Comparison of ENCODE assay signal across 9 mouse cellular contexts in the genomic region with DNA sequence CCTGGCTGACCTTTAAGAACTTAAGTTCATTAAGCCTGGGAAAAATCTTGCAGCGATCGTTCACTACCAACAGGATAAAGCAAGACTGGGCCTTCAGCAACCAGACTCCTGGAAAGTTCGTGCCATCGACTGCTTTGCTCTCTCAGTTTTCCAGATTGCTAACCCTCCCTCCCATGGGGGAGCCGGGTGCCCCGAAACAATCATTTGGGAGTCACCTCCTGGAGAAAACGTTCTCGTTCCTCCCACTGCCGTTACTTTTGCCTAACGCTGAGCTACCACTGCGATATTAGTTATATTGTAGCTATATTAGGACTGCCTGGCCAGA. TPM values are rescaled to one million over a fixed set of nuclear protein-coding genes. Genes with fewer than 3 reads are reported as not detected.
A peak's percentile ranks its signal among the peaks of the same experiment; 100 is the strongest.
DNase-seq lines count a peak whose midpoint lies in the region; ATAC-seq and TF ChIP-seq lines count a peak whose summit lies in the region.
"Had no signal": no experiment of that assay in that cellular context is flagged by ENCODE, and none has a peak within 500 bp of the region (broad histone marks: within the 10 kb centered on the region; RNA-seq: fewer than 3 reads in every experiment).

No protein-coding gene starts in this region.

- no peaks in the 10 kb centered on the region for H3K27me3 ChIP-seq in cerebellum, adult 2 months (ENCODE audit: control insufficient read depth, insufficient read depth, low read length)
- H3K27me3 ChIP-seq in lung, postnatal 0 days (replicated peaks; ENCODE audit: insufficient read depth, low read length), result no peaks in the 10 kb centered on the region
- H3K27me3 ChIP-seq in intestine, embryonic 15.5 days (replicated peaks), result no peaks in the 10 kb centered on the region
- H3K27me3 ChIP-seq in midbrain, postnatal 0 days (ENCODE audit: insufficient read depth, low read length), result no peaks in the 10 kb centered on the region; the same call in 1 of the 2 replicates

- H3K27ac ChIP-seq in cerebellum, adult 2 months (ENCODE audit: insufficient read depth, low read length), result peak overlapping the region; percentile 62
- H3K27ac ChIP-seq in lung, postnatal 0 days (ENCODE audit: low read length), result peak overlapping the region; percentile 96
- H3K27ac ChIP-seq in intestine, embryonic 15.5 days, result peak overlapping the region; percentile 96
- peak overlapping the region; percentile 95 for H3K27ac ChIP-seq in midbrain, postnatal 0 days (ENCODE audit: low read depth, low read length)

- peak overlapping the region; percentile 100 for H3K9ac ChIP-seq in lung, postnatal 0 days (replicated peaks; ENCODE audit: low read depth)
- peak overlapping the region; percentile 99 for H3K9ac ChIP-seq in intestine, embryonic 15.5 days
- peak overlapping the region; percentile 98 for H3K9ac ChIP-seq in midbrain, postnatal 0 days (replicated peaks; ENCODE audit: low read length, poor library complexity, severe bottlenecking)

- WGBS in cerebellum, adult 2 months, result 1% methylated on average over 11 of the region's 11 CpGs
- WGBS in lung, postnatal 0 days, result under 1% methylated on average over 11 of the region's 11 CpGs
- WGBS in intestine, embryonic 15.5 days, result 0% methylated on average over 11 of the region's 11 CpGs
- 0% methylated on average over 11 of the region's 11 CpGs for whole genome bisulfite sequencing in midbrain, postnatal 0 days

- DNase-seq in cerebellum, adult 2 months, result no peak
- DNase-seq in cerebellum, adult 11-12 months, result no peak
- DNase-seq in lung, postnatal 0 days (ENCODE audit: low spot score), result peak; percentile 46
- no peak for DNase-seq in lung, postnatal 36 days
- DNase-seq in midbrain, postnatal 0 days (ENCODE audit: low spot score), result peak; percentile 9
- DNase-seq in urinary bladder, adult 18-20 months (ENCODE audit: low spot score in 2 of 2), result no peak
- no peak for DNase-seq in spleen, postnatal 14 days (ENCODE audit: low spot score in 2 of 2)

- no peak for TF ChIP-seq POLR2A in cerebellum, adult 2 months (IDR thresholded peaks at IDR 0.05; ENCODE audit: borderline replicate concordance, insufficient read depth, low read length)

- no peaks in the 10 kb centered on the region for H3K9me3 ChIP-seq in lung, postnatal 0 days (ENCODE audit: low read length)
- H3K9me3 ChIP-seq in intestine, embryonic 15.5 days, result no peaks in the 10 kb centered on the region
- no peaks in the 10 kb centered on the region for H3K9me3 ChIP-seq in midbrain, postnatal 0 days (ENCODE audit: low read length)

- TF ChIP-seq EP300 in lung, postnatal 0 days (IDR thresholded peaks at IDR 0.05), result no peak

- H3K4me2 ChIP-seq in lung, postnatal 0 days (replicated peaks; ENCODE audit: low read depth, low read length), result peak overlapping the region; percentile 80
- peak overlapping the region; percentile 62 for H3K4me2 ChIP-seq in intestine, embryonic 15.5 days (replicated peaks)
- peak overlapping the region; percentile 75 for H3K4me2 ChIP-seq in midbrain, postnatal 0 days (ENCODE audit: low read depth, low read length, poor library complexity, severe bottlenecking)

- ATAC-seq in lung, postnatal 0 days, result peak; percentile 7; the same call in 1 of the 2 replicates
- ATAC-seq in intestine, embryonic 15.5 days, result 0 out of 2 replicates have a peak, but pooled peaks have one; percentile 11
- no peak for ATAC-seq in midbrain, postnatal 0 days (ENCODE audit: low FRiP score)

- H3K36me3 ChIP-seq in lung, postnatal 0 days (ENCODE audit: insufficient read depth, low read length), result peaks cover 7% of the 10 kb centered on the region; the same call in 1 of the 2 replicates
- H3K36me3 ChIP-seq in intestine, embryonic 15.5 days, result peaks cover 7% of the 10 kb centered on the region
- H3K36me3 ChIP-seq in midbrain, postnatal 0 days (ENCODE audit: insufficient read depth, low read length), result peaks cover 24% of the 10 kb centered on the region

- peak overlapping the region; percentile 89 for H3K4me3 ChIP-seq in cerebellum, adult 2 months (replicated peaks; ENCODE audit: insufficient read depth, low read depth, low read length)
- H3K4me3 ChIP-seq in lung, postnatal 0 days (ENCODE audit: low read depth, low read length), result peak overlapping the region; percentile 98
- peak overlapping the region; percentile 89 for H3K4me3 ChIP-seq in intestine, embryonic 15.5 days (replicated peaks)
- H3K4me3 ChIP-seq in midbrain, postnatal 0 days (ENCODE audit: low read depth, low read length), result peak overlapping the region; percentile 94

- peaks cover 6% of the 10 kb centered on the region for H3K4me1 ChIP-seq in cerebellum, adult 2 months (ENCODE audit: control insufficient read depth, insufficient read depth, low read length)
- H3K4me1 ChIP-seq in lung, postnatal 0 days (ENCODE audit: insufficient read depth, low read depth, low read length), result peaks cover 7% of the 10 kb centered on the region; the same call in 1 of the 2 replicates
- peaks cover 8% of the 10 kb centered on the region for H3K4me1 ChIP-seq in intestine, embryonic 15.5 days (replicated peaks)
- peaks cover 13% of the 10 kb centered on the region; the same call in 1 of the 2 replicates for H3K4me1 ChIP-seq in midbrain, postnatal 0 days (ENCODE audit: insufficient read depth, low read length)

- no peak for TF ChIP-seq CTCF in cerebellum, adult 2 months (IDR thresholded peaks at IDR 0.05; ENCODE audit: borderline replicate concordance, insufficient read depth, low read depth, low read length)
- no peak for TF ChIP-seq CTCF in lung, postnatal 0 days (IDR thresholded peaks at IDR 0.05)
- TF ChIP-seq CTCF in midbrain, postnatal 0 days (IDR thresholded peaks at IDR 0.05), result no peak

RNA-seq across cellular contexts. Expression of gene Snrpb, which starts 0.9 kb away (rescaled TPM):
- polyA plus RNA-seq in cerebellum, adult 2 months (2012; rRNA removed), result 168 and 195 TPM in 2 replicates
- polyA plus RNA-seq in lung, postnatal 0 days (2015; fragmentation: Nextera tagmentation; extraction: Ambion mirVana), result 400 and 429 TPM in 2 replicates
- polyA plus RNA-seq in intestine, embryonic 15.5 days (2015; fragmentation: Nextera tagmentation; extraction: Ambion mirVana), result 517 and 522 TPM in 2 replicates
- total RNA-seq in midbrain, postnatal 0 days (2014; rRNA removed), result 227 and 250 TPM in 2 replicates
- polyA plus RNA-seq in midbrain, postnatal 0 days (2015; fragmentation: Nextera tagmentation; extraction: Ambion mirVana), result 269 and 274 TPM in 2 replicates

RNA-seq across cellular contexts. Expression of gene Tmc2, which starts 16.7 kb away (rescaled TPM):
- not detected in 2 replicates for polyA plus RNA-seq in cerebellum, adult 2 months (2012; rRNA removed)
- polyA plus RNA-seq in lung, postnatal 0 days (2015; fragmentation: Nextera tagmentation; extraction: Ambion mirVana), result not detected in 2 replicates
- not detected in 2 replicates for polyA plus RNA-seq in intestine, embryonic 15.5 days (2015; fragmentation: Nextera tagmentation; extraction: Ambion mirVana)
- not detected in 2 replicates for total RNA-seq in midbrain, postnatal 0 days (2014; rRNA removed)
- not detected in 2 replicates for polyA plus RNA-seq in midbrain, postnatal 0 days (2015; fragmentation: Nextera tagmentation; extraction: Ambion mirVana)
- polyA plus RNA-seq: gonadal fat pad, adult 2 months had no signal

Comparison
In these comparisons a context has a peak if more than half of its experiments do, and no peak if none do; other contexts are left out.
1. DNase-seq: peak in lung, postnatal 0 days (single experiment) and midbrain, postnatal 0 days (single experiment); none in cerebellum, adult 2 months (0 of 2), cerebellum, adult 11-12 months (single experiment), lung, postnatal 36 days (single experiment), urinary bladder, adult 18-20 months (0 of 2) and spleen, postnatal 14 days (0 of 2).
2. Peak in every context shown above with its lines, with median percentiles within 50 percentile points of each other: H3K27ac ChIP-seq, H3K4me3 ChIP-seq, H3K4me2 ChIP-seq and H3K9ac ChIP-seq.